Mouse (Mus musculus) CH12.LX (cell line): ENCODE measurements at regions not wholly inside any gene's neighbourhood (a gene's known extent, or its start where the extent isn't known, plus 50 kb on each side); places are given as distances from the start of the nearest gene placed in this dataset.

Experiments
- CTCF ChIP-seq, 2 experiments: IDR thresholded peaks in 1 of 2; conservative IDR thresholded peaks in 1 of 2; 2 replicates each; pipeline ENCODE4 v1.5.1; 2011 to 2012; ENCODE audit warnings: low read depth in 2 of 2, low read length in 2 of 2, improper control_type of control experiment in 1 of 2, inconsistent platforms in 1 of 2, mild to moderate bottlenecking in 1 of 2, moderate library complexity in 1 of 2
- IRF4 ChIP-seq: IDR thresholded peaks from 2 replicates; pipeline ENCODE4 v1.6.1; 2014; ENCODE audit warnings: low read depth, mild to moderate bottlenecking, inconsistent platforms, low read length, improper control_type of control experiment
- MAFK ChIP-seq: IDR thresholded peaks from 2 replicates; pipeline ENCODE4 v1.6.1; 2011; ENCODE audit warnings: low read length, improper control_type of control experiment; ENCODE audit not compliant: insufficient replicate concordance
- MAZ ChIP-seq: IDR thresholded peaks from 2 replicates; pipeline ENCODE4 v1.6.1; 2012; ENCODE audit warnings: low read depth, mild to moderate bottlenecking, inconsistent platforms, low read length, improper control_type of control experiment, moderate library complexity
- NRF1 ChIP-seq: IDR thresholded peaks from 2 replicates; pipeline ENCODE4 v1.6.1; 2014; ENCODE audit warnings: low read depth, mild to moderate bottlenecking, inconsistent platforms, low read length, improper control_type of control experiment, moderate library complexity
- POLR2A ChIP-seq: IDR thresholded peaks from 2 replicates; pipeline ENCODE4 v1.6.1; 2011; ENCODE audit warnings: low read depth, mild to moderate bottlenecking, improper control_type of control experiment, low read length
- POLR2AphosphoS2 ChIP-seq: IDR thresholded peaks from 2 replicates; pipeline ENCODE4 v1.6.1; 2011; ENCODE audit warnings: low read depth, low read length, improper control_type of control experiment
- RAD21 ChIP-seq: IDR thresholded peaks from 2 replicates; pipeline ENCODE4 v1.6.1; 2011; ENCODE audit warnings: low read depth, mild to moderate bottlenecking, low read length, improper control_type of control experiment, moderate library complexity
- SMC3 ChIP-seq: IDR thresholded peaks from 2 replicates; pipeline ENCODE4 v1.6.1; 2011; ENCODE audit warnings: low read depth, low read length, improper control_type of control experiment
- TBP ChIP-seq: conservative IDR thresholded peaks from 2 replicates; pipeline ENCODE4 v1.6.1; 2011; ENCODE audit warnings: low read depth, low read length, improper control_type of control experiment
- ZNF384 ChIP-seq: IDR thresholded peaks from 2 replicates; pipeline ENCODE4 v1.6.1; 2012; ENCODE audit warnings: low read depth, low read length, improper control_type of control experiment, inconsistent platforms

GRCm38 (mm10) chr17:88214746-88215145 lies 149.7 kb upstream of the Fbxo11 start:
- no peak for TF ChIP-seq IRF4
- TF ChIP-seq CTCF (conservative IDR thresholded peaks at IDR 0.05 in 1 of 2, IDR thresholded peaks at IDR 0.05 in 1 of 2; ENCODE audit: low read depth in 2 of 2, low read length in 2 of 2), result no peak
- TF ChIP-seq MAZ, result no peak
- no peak for TF ChIP-seq MAFK
- no peak for TF ChIP-seq RAD21
- TF ChIP-seq NRF1, result no peak
- TF ChIP-seq TBP, result no peak
- TF ChIP-seq ZNF384, result no peak
- TF ChIP-seq POLR2A, result no peak
- no peak for TF ChIP-seq SMC3
- no peak for TF ChIP-seq POLR2AphosphoS2
